Mouse (Mus musculus) ovary, adult 18-20 months (tissue): ENCODE measurements around the gene Angel1.

ENCODE experiments used
- DNase-seq: peaks from one replicate; pipeline ENCODE4 v3.0.0; 2022; ENCODE audit warnings: low spot score, mixed read lengths

Gene Angel1

GRCm38 (mm10) chr12:86701491-86701890, 24.8 kb downstream of the Angel1 start:
- DNase-seq: no peak

- no peak for DNase-seq
Measured at GRCm38 (mm10) chr12:86700927-86701310, 25.3 kb downstream of the Angel1 start.

GRCm38 (mm10) chr12:86699965-86700926, 26.0 kb downstream of the Angel1 start:
- no peak for DNase-seq

GRCm38 (mm10) chr12:86698537-86698936, 27.7 kb downstream of the Angel1 start:
- DNase-seq: no peak

GRCm38 (mm10) chr12:86697996-86698395, 28.3 kb downstream of the Angel1 start:
- no peak for DNase-seq

GRCm38 (mm10) chr12:86694441-86694840, 31.8 kb downstream of the Angel1 start:
- DNase-seq: no peak

- no peak for DNase-seq
Measured at GRCm38 (mm10) chr12:86693389-86693788, 32.9 kb downstream of the Angel1 start.

- no peak for DNase-seq
Measured at GRCm38 (mm10) chr12:86692471-86693356, 33.5 kb downstream of the Angel1 start.

GRCm38 (mm10) chr12:86690700-86691485, 35.4 kb downstream of the Angel1 start:
- no peak for DNase-seq

GRCm38 (mm10) chr12:86688917-86689316, 37.3 kb downstream of the Angel1 start:
- no peak for DNase-seq

GRCm38 (mm10) chr12:86687971-86688573, 38.2 kb downstream of the Angel1 start:
- no peak for DNase-seq

- DNase-seq: no peak
Measured at GRCm38 (mm10) chr12:86687445-86687955, 38.8 kb downstream of the Angel1 start.

GRCm38 (mm10) chr12:86686551-86687330, 39.5 kb downstream of the Angel1 start:
- DNase-seq: no peak

- DNase-seq: no peak
Measured at GRCm38 (mm10) chr12:86685275-86685674, 41.0 kb downstream of the Angel1 start.

GRCm38 (mm10) chr12:86683698-86684097, 42.6 kb downstream of the Angel1 start:
- no peak for DNase-seq

GRCm38 (mm10) chr12:86682178-86682577, 44.1 kb downstream of the Angel1 start:
- no peak for DNase-seq

- no peak for DNase-seq
Measured at GRCm38 (mm10) chr12:86681626-86682025, 44.6 kb downstream of the Angel1 start.

GRCm38 (mm10) chr12:86680591-86681193, 45.6 kb downstream of the Angel1 start:
- DNase-seq: no peak

- DNase-seq: no peak
Measured at GRCm38 (mm10) chr12:86679991-86680491, 46.2 kb downstream of the Angel1 start.

GRCm38 (mm10) chr12:86679546-86679930, 46.7 kb downstream of the Angel1 start:
- no peak for DNase-seq
